Mouse (Mus musculus) hindlimb bud, embryonic 11.5 days (tissue): ENCODE measurements around the gene Arhgef40.
A peak's percentile ranks its signal among the peaks of the same experiment; 100 is the strongest.
"Not testable (repeated sequence)": the region's sequence is repeated elsewhere in the genome, so short reads cannot be mapped to it uniquely, and the experiment has no call there.

Source experiments
- DNase-seq: peaks from one replicate; pipeline ENCODE4 v3.0.0-alpha.2; 2012; ENCODE audit warnings: low read depth, low spot score; ENCODE audit errors: extremely low spot score

Arhgef40 gene

GRCm38 (mm10) chr14:52018248-52019050, 33.9 kb downstream of the Arhgef40 start:
- DNase-seq: no peak

- DNase-seq: no peak
Observed at GRCm38 (mm10) chr14:52019051-52019589, 34.6 kb downstream of the Arhgef40 start.

GRCm38 (mm10) chr14:52019590-52020340, 35.2 kb downstream of the Arhgef40 start:
- DNase-seq: peak; percentile 91

- DNase-seq: no peak
Observed at GRCm38 (mm10) chr14:52020486-52021137, 36.1 kb downstream of the Arhgef40 start, which contains the start of gene Zfp219. Zfp219 (minus strand) TSS chr14:52020733.

- no peak for DNase-seq
Observed at GRCm38 (mm10) chr14:52021138-52021529, 36.6 kb downstream of the Arhgef40 start.

GRCm38 (mm10) chr14:52021568-52022212, 37.2 kb downstream of the Arhgef40 start:
- DNase-seq: no peak

- DNase-seq: no peak
Observed at GRCm38 (mm10) chr14:52022244-52022708, 37.8 kb downstream of the Arhgef40 start.

GRCm38 (mm10) chr14:52022709-52023459, 38.4 kb downstream of the Arhgef40 start:
- peak; percentile 76 for DNase-seq

- no peak for DNase-seq
Observed at GRCm38 (mm10) chr14:52024133-52024532, 39.6 kb downstream of the Arhgef40 start.

GRCm38 (mm10) chr14:52026342-52026741, 41.8 kb downstream of the Arhgef40 start:
- DNase-seq: no peak

GRCm38 (mm10) chr14:52035926-52036325, 51.4 kb downstream of the Arhgef40 start:
- no peak for DNase-seq

GRCm38 (mm10) chr14:52039332-52039731, 54.8 kb downstream of the Arhgef40 start:
- DNase-seq: no peak

- not testable (repeated sequence) for DNase-seq
Observed at GRCm38 (mm10) chr14:52042359-52042758, 57.8 kb downstream of the Arhgef40 start, which contains the start of gene Olfr221. Olfr221 (minus strand) TSS chr14:52042459.

GRCm38 (mm10) chr14:52043446-52043845, 58.9 kb downstream of the Arhgef40 start:
- DNase-seq: no peak

GRCm38 (mm10) chr14:52044901-52045678, 60.6 kb downstream of the Arhgef40 start:
- DNase-seq: no peak

GRCm38 (mm10) chr14:52045966-52046565, 61.5 kb downstream of the Arhgef40 start:
- DNase-seq: no peak

- not testable (repeated sequence) for DNase-seq
Observed at GRCm38 (mm10) chr14:52052720-52053119, 68.2 kb downstream of the Arhgef40 start.
